Mouse (Mus musculus) neural tube, embryonic 10.5 days (tissue): ENCODE measurements around the gene Btbd3.
"Not testable (repeated sequence)": the region's sequence is repeated elsewhere in the genome, so short reads cannot be mapped to it uniquely, and the experiment has no call there.

Source experiments
- DNase-seq: peaks from one replicate; pipeline ENCODE4 v3.0.0-alpha.2; 2017; ENCODE audit warnings: low spot score; ENCODE audit errors: extremely low spot score

The Btbd3 gene

DNA sequence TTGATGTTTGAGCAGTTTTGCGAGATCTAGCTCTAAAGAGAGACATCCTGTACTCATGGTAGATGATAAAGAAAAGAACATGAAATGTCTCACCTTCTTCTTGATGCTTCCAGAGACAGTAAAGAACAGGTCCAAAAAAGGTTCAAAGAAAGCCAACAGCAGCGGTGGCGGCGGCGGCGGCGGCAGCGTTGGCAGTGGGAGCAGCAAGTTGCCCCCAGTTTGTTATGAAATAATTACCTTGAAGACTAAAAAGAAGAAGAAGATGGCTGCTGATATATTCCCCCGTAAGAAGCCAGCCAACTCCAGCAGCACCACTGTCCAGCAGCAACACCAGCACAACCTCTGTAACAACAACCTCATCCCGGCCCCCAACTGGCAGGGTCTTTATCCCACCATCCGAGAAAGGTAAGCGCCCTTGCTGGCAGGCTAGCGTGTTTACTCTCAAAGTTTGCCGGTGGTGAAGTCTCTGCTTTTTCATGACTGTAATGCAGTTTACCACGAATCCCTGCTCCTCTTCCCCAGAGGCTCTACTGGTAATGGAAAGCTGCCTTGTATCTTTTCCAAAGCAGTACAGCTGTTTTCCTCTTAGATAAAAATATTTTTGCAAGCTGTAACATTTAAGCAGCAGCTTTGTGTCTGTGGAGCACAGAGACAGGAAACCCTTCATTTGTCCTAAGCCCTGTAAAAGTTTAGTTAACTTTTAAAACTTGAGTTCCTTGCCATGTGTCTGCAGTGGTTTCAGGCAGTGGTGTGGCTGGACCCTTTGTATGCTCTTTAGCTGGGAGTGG is 22.7 kb downstream of the Btbd3 start:
- no peak for DNase-seq

- DNase-seq = no peak
Observed at GRCm38 (mm10) chr2:138279641-138280040, 23.3 kb downstream of the Btbd3 start.

DNA sequence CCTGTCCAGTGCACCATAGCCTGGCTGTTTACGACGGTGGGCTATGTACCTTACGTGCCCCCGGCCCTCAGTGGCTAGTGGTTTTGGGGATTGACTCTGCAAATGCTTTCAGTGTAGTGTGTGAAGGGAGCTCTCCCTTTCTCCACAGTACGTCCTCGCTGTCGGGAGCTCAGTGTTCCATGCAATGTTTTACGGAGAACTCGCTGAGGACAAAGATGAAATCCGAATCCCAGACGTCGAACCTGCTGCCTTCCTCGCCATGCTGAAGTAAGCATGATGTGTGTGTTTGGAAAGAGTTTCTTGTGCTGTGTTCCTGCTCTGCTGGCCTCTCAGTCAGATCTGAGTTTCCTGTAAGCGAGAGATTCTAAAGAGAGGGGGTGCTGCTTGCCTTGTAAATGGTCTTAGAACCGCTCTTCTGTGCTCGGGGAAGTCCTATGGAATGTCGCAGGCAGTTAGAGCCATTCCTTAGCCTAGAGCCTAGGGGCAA is 23.9 kb downstream of the Btbd3 start:
- no peak for DNase-seq

DNA sequence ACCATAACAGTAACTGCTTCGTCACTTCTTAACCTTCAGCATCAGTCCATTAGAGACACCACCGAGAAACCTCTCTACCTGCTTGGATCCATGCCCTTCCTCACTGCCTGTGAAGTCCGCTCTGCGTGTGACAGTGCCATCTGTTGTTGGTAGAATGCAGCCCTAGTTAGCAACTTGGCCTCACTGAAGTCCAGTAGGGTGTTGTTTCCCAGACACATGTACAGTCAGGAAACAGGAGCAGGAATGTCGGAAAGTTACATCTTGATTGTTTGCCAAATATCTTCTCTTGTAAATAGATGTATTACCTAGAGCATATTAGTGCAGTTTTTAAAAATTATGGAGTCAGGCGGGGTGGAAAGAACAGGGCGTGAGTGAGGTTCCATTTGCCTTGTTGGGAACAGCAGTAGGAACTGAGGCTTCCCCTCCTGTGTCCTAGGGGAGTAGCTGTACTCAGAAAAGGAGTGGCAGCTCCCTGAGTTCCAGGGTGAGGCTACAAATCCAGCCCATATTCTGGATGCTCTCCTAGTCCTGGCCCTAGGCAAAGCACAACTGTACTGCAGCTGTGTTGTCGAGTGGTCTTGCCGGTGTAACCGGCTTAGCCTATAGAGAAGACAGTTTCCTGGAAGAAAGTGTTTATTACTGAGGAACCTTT is 25.3 kb downstream of the Btbd3 start:
- DNase-seq = no peak

GRCm38 (mm10) chr2:138283372-138283771 is 27.0 kb downstream of the Btbd3 start:
- DNase-seq = no peak

GRCm38 (mm10) chr2:138283856-138284255 is 27.5 kb downstream of the Btbd3 start:
- no peak for DNase-seq

DNA sequence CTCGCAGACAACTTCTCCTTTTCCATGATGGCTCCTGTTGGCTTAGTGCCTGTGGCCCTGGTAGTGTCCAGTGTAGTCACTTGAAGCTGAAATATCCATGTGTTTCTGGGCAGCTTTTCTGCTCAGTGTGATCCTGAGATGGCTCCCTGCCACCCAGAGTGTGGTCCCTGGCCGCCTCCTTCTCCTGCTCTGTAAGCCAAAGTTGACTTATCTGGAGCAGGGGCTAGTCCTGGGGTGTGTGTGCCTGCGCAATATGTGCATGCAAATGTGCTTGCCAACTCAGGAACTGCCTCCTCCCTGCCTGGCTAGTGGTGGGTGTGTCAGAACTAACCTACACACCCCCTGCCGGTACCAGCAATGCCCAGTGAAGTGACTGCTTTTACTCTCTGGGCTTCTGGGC is 29.4 kb downstream of the Btbd3 start:
- DNase-seq = no peak

DNA sequence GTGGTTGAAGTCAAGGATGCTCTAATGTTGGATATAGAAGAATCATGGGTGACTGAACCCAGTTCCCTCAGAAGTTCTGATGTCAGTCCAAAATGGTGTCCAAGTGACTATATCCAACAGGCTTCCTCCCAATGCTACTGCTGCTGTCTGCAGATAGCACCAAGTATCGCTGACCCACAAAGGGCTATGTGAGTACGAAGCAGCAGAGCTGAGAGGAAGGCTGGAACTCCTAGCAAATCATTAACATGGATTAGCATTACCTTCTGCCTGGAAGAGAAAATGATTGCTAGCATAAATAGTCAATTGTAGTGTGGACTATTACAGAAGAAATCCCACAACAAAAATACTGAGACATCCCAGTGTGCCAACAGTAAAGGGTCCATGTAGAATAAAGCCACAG is 33.8 kb downstream of the Btbd3 start:
- DNase-seq = no peak

DNA sequence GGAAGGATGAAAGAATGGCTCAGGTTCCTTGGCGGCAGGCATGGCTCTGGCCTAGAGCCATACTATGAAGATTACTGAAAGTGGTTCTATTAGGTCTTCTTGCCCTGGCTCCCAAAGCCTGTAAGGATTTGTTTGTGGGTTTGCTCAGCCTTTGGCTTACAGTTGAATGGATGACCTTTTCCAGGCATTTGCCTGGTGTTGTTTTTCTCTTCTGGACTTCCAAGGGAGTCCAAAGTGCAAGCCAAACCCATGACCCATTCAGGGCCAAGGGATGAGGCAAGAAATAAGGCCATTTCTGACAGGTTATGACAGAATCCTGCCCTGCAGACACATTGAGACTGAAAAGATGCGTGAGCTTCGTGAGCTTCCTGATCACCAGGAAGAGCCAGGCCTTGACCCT is 37.9 kb downstream of the Btbd3 start:
- no peak for DNase-seq

GRCm38 (mm10) chr2:138306236-138306635 is 49.9 kb downstream of the Btbd3 start:
- no peak for DNase-seq

DNA sequence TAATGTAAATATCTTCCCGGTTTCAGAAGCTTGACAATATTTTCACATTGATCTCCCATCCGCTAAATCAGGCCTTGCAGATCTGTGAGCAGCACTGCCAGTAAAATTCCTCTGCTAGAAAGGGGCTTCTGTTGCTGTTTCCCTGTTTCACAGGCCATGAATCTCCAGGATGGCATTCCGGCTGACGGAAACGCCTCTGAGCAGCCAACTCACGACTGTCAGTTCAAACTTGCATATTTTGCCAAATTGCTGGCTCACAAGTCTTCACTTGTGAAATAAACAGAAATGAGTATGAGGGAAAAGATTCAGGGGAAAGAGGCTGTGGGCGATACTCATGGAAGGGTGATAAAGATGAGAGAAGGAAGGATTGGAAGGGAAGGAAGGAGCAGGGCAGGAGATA is 59.3 kb downstream of the Btbd3 start:
- DNase-seq = no peak

DNA sequence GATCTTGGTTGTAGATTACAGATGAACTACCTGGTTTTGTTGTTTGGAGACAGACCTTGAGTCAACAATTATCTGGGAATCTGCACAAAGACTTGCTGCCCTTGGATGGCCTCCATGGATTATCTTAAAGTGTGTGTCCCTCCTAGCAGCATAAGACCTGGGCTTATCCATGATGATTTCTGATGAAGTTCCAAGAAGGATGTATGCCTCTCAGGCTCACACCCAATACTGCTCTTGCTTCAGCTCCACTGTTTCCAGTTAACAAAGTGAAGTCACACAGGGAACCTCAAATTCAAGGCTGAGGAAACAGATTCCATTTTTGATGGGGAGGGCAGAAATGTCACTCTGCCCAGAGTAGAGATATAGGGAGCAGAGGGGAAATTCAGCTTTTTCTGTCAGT is 64.0 kb downstream of the Btbd3 start:
- no peak for DNase-seq

DNA sequence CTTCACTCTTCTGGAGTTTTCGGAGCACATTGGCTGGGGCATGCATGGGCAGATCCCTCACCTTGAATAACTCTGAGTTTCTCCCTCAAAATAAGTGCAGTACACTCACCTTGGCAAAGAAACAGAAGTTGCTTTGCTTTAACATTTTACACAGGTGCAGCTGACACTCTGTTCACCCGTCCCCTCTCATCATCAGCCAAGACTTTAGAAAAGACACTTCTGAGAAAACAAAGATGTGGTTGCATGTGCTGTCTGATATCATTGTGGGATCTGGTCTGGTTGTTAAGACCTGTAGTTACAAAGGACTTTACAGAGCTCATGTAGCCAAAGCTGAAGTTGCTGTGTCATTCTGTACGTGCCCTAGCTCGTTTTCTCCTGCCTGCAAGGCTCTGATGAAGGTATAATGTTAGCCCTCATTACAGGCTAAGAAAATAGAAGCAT is 64.7 kb downstream of the Btbd3 start:
- no peak for DNase-seq

DNA sequence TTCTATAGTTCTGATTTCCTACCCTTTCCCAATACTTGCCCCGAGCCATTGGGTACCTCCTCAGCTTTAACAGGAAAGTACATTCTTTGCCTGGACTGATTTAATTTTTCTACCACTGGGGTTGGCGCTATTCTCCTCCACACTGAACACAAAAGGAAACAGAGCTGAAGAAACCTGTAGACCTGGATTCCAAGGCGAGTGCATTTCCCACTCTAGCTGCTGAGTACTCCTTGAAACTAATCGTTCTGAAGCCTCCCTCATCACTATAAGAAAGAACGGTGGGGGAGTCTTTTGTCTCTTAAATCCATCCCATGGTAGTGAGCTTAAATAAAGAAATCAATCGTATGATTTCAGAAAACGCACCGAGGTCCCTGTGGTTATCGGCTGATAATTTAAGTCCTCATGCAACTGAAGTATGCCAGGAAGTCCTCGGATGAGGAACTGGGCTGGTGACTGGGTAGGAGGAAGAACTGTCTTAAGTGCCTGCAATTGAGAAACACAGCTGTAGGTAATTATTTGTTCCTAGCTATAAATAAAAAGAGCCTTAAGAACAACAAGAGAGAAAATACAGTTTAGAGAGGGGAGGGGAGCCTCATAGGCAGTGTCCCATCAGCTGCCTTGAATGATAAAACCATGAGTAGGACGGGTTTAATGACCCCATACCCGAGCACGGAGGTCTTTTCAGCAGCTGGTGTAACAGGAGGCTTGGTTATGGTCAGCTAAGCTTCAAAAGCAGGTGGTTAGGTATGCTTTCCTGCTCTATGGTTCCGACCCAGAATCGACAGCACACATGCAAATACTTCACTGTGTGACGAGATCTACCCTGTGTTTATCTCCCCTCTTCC is 66.1 kb downstream of the Btbd3 start:
- DNase-seq = no peak

- no peak for DNase-seq
Observed at GRCm38 (mm10) chr2:138326367-138326766, 70.0 kb downstream of the Btbd3 start.

GRCm38 (mm10) chr2:138334198-138334597 is 77.8 kb downstream of the Btbd3 start:
- DNase-seq = not testable (repeated sequence)

- DNase-seq = no peak
Observed at GRCm38 (mm10) chr2:138337886-138338494, 81.6 kb downstream of the Btbd3 start.

DNA sequence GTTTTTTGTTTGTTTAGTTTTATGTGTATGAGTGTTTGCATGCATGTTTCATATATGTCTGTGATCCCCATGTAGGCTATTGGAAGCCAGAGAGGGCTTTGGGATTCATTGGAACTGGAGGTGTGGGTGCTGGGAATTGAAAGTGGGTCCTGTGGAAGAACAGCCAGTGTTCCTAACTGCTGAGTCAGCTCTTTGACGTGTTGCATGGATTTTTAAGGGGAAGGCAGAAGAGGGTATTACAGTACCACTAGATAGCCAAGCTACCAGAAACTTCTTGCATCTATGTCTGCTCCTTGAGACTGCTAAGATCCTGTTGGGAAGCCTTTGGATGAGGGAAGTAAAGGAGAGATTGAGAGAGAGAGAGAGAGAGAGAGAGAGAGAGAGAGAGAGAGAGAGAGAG is 82.2 kb downstream of the Btbd3 start:
- no peak for DNase-seq

DNA sequence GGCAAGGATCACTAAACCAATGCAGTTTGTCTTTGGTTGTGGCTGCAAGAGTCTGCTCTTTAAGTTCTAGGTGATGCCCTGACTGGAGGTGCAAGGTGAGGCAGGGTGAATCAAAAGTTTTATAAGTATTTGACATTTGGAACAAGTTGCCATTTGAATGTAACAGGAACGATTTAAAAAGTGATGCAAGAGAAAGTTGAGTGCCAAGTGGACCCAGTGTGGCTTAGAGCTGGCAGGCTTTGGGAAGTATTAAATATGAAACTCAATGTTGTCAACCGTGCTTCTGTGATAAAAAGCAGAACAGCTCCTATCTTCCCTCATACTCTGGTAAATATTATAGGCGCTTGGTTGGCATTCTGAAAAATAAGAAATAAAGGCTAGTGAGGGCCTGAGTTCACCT is 99.0 kb downstream of the Btbd3 start:
- no peak for DNase-seq

DNA sequence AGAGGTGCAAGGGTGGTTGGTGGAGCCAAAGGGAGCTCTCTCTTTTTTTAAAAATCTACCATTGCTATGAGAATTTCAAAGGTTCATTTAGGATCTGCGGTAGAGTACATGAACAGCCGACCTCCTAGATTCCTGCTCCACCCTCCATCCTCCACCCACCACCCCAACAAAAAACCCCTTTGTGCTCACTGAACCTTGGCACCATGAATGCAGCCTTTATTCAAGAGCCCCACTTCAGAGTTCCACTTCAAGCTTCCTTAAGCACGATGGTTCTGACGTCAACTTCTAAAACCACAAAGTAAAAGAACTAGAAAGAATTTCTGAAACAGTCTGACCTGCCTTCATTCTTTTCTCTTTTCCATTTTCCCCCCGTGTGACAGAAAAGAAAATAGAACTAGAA is 106.1 kb downstream of the Btbd3 start:
- DNase-seq = no peak

DNA sequence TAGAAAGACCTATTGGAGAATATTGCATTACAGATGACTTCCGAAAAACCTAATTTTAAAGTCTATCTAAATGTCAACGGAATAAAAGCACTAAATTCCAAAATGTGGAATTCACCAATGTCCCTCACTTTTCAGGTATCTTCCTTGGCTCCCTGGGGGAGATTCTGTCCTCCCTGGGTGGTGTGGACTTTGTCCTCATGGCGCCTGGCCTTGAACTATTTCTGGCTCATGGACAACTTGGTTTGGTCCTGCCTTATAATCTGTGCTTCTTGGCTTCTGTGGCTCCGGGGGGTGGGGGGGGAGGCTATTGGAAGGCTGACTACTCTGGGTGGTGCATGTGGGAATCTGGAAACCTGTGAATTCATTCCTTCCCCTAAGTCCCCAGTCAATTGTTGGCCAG is 109.0 kb downstream of the Btbd3 start:
- DNase-seq = no peak

DNA sequence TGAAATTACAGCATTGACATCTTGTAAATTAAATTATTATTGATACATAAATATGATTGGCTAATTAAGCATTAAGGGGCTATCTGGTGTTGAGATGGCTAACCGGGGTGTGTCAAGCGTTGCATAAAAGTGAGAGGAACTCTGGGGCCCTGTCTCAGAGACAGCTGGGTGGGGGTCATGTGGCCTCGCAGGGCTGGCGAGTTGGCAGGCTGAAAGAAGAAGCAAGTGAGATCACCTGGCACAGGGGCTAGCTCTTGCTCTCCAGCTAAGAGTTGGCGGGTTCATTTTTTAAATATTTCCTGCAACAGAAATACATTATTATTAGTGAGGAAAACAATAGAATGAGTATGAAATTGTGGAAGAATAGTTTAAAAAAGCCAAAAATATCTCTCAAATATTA is 118.2 kb downstream of the Btbd3 start:
- no peak for DNase-seq
